Mouse (Mus musculus) v-Abl transformed pro-B cells (cell line): ENCODE data around the gene Ctf1.

Experiments
- in situ Hi-C, 2 experiments: fragments of 400-800 bp; cut with MboI; formaldehyde crosslinking; loops; one replicate each; pipeline ENCODE4 v1.15.1; 2025; ENCODE audit not compliant: unreplicated experiment in 2 of 2

Gene Ctf1

GRCm38 (mm10) chr7:127761026-127761425 is 48.5 kb downstream of the Ctf1 start:
- in situ Hi-C loops: no loop called here

GRCm38 (mm10) chr7:127763642-127764041 is 51.1 kb downstream of the Ctf1 start:
- in situ Hi-C loops: no loop called here

GRCm38 (mm10) chr7:127765756-127766155 is 53.2 kb downstream of the Ctf1 start:
- in situ Hi-C loops: no loop called here

GRCm38 (mm10) chr7:127766851-127767609 is 54.5 kb downstream of the Ctf1 start:
- in situ Hi-C loops: no loop called here
